Mouse (Mus musculus) WW6 (cell line): ENCODE data around the gene Agrp.

Experiments
- DNase-seq: peaks from one replicate; pipeline ENCODE4 v3.0.0-alpha.2; 2013; ENCODE audit warnings: low read depth, low spot score

Gene Agrp

GRCm38 (mm10) chr8:105636963-105637510 is at the start of gene Agrp:
Gene Agrp (minus strand): TSS chr8:105637393.
- no peak for DNase-seq

DNA sequence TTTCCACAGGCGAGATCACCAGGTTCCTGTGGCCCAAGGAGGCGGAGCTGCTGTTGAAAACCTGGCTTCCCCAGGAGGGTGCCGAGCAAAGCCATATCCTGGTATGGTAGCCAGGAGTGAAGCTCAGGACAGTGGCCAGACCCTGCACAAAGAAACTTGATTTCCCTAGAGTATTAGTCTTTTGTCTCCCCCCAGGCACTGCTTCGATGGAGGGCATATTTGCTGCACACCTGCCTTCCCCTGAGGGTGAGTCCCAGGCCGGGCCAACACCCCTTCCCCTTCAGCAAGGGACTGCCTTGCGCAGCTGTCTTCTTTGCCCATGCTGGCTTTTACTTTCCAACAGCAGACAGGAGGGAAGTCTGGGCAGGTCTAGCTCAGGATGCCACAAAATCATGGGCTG is 49.4 kb upstream of the Agrp start:
- no peak for DNase-seq

DNA sequence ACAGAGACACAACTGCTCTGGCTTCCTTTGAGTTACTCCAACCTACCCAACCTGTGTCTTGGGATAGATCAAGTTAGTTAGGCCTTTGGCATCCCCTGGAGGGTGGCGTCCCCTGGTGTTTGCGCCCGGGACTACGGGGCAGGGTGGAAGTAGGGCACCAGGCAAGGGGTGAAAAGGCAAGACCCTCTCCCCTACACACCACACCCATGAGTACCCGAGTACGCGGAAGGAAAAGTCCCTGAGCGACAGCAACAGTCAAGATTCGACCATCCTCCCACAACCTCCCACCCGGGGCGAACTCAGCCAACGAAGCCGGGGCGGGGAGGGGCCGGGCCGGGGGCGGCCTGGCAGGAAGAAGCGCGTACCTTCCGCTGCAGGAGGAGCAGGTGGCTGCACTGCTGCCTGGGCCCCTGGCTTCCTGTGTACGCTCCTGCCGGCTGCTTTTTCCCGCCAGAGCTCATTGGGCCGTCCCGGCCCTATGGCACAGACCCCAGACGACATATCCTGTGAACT is 48.7 kb upstream of the Agrp start, which contains the start of gene Carmil2:
Carmil2 (plus strand) TSS at position 479 of the 513 bp plus-strand sequence.
- DNase-seq: peak; percentile 80

- no peak for DNase-seq
Observed at GRCm38 (mm10) chr8:105685325-105685724, 48.1 kb upstream of the Agrp start.

GRCm38 (mm10) chr8:105677891-105678290 is 40.7 kb upstream of the Agrp start:
- DNase-seq: no peak

DNA sequence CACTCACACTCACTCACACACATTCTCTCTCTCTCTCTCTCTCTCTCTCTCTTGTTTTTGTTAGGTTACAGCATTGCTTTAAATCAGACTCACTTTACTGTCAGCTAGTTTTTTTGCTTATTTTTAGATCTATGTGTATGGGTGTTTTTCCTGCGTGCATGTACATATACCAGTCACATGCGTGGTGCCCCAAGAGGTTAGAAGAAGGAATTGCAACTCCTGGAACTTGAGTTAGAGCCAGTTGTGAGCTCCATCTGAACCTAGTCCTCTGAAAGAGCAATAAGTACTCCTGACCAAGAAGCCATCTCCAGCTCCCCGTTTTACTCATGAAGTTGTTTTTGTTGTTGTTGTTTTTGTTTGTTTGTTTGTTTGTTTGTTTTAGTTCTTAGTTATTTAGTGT is 24.0 kb upstream of the Agrp start:
- peak; percentile 36 for DNase-seq

GRCm38 (mm10) chr8:105657641-105658040 is 20.4 kb upstream of the Agrp start:
- DNase-seq: no peak

DNA sequence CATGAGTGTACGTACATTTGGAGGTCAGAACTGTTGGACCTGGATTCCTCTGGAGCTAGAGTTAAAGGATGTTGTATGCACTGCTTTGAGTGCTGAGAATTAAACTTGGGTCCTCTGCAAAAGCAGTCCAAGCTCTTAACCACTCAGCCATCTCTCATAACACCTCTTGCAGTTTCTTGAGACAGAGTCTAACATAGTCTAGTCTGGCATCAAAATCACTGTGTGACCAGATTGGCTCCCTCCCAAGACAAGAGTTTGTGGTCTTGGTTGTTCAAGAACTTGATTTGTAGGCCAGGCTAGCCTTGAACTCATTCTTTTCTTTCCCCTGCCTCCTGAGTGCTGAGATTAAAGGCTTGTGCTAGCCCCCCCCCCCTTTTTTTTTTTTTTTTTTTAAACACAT is 11.7 kb upstream of the Agrp start:
- no peak for DNase-seq

- DNase-seq: no peak
Observed at GRCm38 (mm10) chr8:105645205-105645604, 8.0 kb upstream of the Agrp start.

DNA sequence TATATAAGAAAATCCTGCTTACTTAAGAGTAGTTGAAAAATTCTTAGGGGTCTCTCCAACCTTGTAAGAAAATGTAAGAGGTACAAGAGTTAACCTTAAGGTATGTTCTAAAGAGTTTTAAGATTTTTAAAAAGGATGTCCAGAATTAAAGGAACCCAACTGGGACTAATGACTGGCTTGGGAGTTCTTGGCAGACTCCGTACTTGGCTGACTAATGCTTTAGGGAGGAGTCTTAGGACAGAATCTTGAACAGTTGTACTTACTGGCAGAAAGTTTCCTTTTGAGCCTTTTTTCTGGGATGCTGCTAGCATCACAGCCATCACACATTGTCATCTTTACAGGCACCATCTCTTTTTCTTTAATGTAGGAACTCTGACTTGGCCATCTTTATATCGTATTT is 3.3 kb upstream of the Agrp start:
- no peak for DNase-seq

DNA sequence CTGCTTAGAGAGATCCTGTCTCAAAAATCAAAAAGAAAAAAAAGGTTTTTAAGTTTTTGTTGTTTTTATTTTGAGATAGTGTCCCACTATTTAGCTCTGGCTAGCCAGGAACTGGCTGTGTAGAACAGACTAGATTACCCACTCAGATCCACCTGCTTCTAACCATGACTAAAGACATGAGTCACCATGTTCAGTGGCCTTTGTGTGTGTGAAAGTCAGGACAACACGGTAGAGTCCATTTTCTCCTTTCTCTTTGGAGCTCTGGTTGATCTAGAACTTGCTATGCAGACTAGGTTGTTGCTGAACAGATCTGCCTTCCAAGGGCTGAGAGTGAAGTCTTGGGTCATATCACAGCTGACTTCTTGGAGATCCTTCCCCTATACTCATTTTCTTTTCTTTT is 2.6 kb upstream of the Agrp start:
- no peak for DNase-seq

DNA sequence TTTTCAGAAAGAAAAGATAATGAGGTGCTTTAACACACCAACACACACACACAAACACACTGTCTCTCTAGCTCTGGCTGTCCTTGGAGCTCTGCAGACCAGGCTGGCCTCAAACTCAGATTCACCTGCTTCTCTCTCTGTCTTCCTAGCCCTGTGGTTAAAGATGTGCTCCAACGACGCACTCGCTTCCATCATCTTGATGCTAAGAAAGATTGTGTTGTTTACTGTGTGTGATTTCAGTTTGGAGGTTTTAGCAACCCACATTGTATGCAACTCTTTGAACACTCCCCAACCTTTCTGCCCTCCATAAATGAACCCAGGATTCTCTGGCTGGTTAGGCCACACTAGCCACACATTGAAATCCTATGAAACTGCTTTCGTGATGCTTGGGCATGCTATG is 1.3 kb upstream of the Agrp start:
- DNase-seq: no peak

DNA sequence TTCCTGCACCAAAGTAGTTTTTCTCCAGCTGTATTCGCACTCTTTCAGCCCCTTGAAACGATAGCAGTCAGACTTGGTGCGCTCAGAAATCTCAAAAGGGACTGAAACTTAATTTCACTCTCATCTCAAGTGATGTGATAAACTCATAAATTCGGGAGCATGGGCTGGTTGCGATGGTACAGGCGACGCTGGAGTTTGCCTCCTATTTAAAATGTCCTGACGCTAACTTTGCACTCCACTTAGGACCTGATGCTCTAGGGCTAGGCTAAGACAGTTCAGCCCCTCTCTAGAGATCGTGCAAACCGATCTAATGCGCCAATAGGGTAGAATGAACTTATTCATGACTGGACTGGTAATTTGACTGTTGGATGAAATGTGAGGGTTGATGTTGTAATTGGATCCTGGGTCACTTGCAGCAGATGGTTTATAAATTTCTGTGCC is 428 bp upstream of the Agrp start:
- DNase-seq: no peak

DNA sequence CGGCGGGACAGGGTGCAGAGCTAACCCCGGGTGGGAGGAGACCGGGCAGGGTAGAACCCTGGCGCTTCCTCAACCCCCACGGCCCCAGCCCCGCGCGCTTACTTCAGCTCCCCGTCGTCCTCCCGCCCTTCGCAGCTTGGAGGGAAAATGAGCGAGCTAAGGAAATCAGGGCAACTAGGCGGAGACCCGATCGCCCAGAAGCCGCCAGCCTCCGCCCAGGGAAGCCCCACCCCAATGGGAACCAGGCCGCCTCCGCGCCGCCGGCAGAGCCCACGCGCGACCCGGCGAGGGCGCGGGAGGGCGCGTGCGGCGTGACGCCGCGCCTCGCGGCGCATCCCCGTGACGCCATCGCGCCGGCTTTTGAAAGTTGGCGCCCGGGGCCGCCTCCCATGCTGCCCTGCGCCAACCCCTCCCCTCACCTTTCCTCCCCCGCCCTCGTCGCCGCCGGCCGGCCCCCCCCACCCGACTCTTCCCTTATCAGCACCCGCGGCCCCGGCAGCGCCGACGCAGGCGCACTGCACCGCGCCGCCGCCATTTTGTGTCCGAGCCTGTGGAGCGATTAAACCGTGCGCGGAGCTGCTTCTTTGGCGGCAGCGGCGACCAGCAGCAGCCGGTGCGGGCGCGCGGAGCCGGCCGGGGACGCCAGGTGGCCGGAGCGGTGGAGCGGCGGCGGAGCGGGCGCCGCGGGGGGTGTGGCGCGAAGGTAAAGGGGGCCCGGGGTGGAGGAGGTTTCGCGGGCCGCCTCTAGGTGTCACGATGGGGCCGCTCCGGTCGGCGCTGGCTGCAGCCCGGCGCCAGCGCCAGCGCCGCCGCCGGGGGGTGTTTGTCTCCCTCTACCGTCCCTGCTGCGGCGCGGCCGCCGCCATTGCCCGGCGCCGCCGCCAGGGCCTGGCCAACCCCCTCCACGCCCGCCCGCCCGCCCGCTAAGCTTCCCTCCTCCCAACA is 903 bp downstream of the Agrp start, which contains the start of gene Ctcf:
Ctcf (plus strand) TSS at position 551 of the 945 bp plus-strand sequence.
- peak; percentile 93 for DNase-seq

GRCm38 (mm10) chr8:105635481-105635880 is 1.7 kb downstream of the Agrp start:
- DNase-seq: no peak

- no peak for DNase-seq
Observed at GRCm38 (mm10) chr8:105634771-105635458, 2.3 kb downstream of the Agrp start.

GRCm38 (mm10) chr8:105629337-105629736 is 7.9 kb downstream of the Agrp start:
- no peak for DNase-seq

- no peak for DNase-seq
Observed at GRCm38 (mm10) chr8:105626086-105626485, 11.1 kb downstream of the Agrp start.

DNA sequence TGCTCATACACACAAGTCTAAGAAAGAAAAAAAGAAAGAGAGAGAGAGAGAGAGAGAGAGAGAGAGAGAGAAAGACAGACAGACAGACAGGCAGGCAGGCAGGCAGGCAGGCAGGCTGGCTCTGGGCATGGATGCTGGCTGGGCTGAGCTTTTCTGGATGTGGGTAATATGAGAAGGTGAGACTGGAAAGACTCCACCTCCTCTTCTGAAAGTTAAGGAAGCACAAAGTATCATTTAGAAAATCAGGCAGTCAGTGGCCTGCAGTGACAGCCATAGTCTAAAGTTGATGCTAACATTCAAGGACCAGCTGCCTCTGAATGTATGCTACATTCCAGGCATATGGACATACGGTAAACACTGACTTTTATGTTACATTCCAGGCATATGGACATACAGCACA is 12.4 kb downstream of the Agrp start:
- DNase-seq: no peak

DNA sequence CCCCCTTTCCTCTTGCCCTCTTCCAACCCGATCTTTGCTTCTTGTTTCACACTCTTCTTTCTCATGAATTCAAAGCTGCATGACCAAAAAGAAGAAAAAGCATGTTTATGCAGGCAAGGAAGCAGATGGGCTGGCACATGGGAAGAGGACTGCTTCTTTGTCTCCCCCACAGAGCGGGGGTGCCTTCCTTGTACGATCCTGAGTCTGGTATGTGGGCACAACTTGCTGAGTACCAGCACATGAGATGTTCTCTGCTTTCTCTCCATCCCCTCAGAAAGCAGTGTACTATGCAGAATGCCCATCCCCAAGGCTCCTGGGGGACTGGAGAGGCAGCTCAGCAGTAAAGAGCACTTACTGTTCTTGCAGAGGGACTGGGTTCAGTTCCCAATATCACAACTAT is 12.8 kb downstream of the Agrp start:
- no peak for DNase-seq

DNA sequence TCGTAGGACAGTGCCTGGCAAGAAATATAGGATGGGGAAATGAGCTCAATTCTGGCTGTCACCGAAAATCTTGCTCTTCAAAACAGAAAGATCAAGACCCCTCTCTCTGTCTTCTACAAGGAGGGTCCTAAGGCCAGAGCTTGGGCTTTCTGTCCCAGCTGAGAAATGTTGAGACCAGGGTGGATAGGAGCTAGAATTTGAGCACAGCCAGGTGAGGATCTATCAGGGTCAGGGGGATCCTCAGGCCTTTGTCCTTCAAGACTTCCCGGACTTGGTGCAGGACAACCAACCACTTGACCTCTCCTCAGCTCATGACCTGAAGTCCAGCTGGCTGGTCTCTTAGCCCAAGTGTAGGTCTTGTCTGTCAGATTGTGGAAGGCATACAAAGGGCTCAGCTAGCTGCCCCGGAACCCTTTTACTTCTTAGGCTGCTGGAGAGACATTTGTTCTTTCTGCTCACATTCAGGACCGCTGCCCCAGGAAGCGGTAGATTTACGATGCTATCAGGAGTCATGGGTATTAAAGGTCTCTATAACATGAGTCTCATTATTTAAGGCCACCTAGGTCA is 13.4 kb downstream of the Agrp start:
- no peak for DNase-seq

DNA sequence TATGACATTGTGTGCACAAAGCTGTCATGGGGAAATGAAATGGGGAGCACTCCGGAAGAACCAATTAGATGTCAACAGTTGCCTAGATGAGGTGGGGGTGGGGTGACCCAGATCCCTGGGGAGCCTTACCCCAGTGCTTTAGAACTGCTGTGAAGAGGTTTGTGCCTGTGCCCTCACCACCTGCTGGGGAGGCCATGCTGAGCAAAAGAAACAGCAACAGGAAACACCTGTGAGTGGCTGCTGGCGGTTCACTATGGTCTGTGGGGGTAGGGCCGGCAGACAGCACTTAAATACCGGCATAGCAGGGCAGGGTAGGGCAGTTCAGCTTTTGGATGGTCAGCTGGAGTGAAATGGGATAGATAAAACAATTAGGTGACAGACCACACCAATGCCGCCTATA is 14.1 kb downstream of the Agrp start:
- DNase-seq: no peak
